Mouse (Mus musculus) forebrain, embryonic 11.5 days (tissue): ENCODE measurements at regions not wholly inside any gene's neighbourhood (a gene's known extent, or its start where the extent isn't known, plus 50 kb on each side); places are given as distances from the start of the nearest gene placed in this dataset.

Experiments used
- ATAC-seq: fragments of 200-750 bp; cut with Nextera tagmentation; replicated peaks from 2 replicates; pipeline ENCODE4 v1.8.0; 2017; ENCODE audit warnings: moderate TSS enrichment; ENCODE audit not compliant: low FRiP score
- DNase-seq: peaks from one replicate; pipeline ENCODE4 v3.0.0-alpha.2; 2017; ENCODE audit warnings: low spot score
- H3K27ac ChIP-seq: fragments of 300-500 bp; sonication (generic); 2 replicates; pipeline ENCODE4 v1.5.1; 2014; ENCODE audit warnings: low read depth, low read length
- H3K27me3 ChIP-seq: fragments of 300-500 bp; sonication (generic); 2 replicates; pipeline ENCODE4 v1.6.1; 2014; ENCODE audit warnings: mild to moderate bottlenecking, low read length, mixed read lengths; ENCODE audit not compliant: control insufficient read depth, insufficient read depth
- H3K36me3 ChIP-seq: fragments of 300-500 bp; sonication (generic); 2 replicates; pipeline ENCODE4 v1.6.1; 2014; ENCODE audit warnings: mild to moderate bottlenecking, low read length, moderate library complexity, mixed read lengths; ENCODE audit not compliant: control insufficient read depth, insufficient read depth
- H3K4me1 ChIP-seq: fragments of 300-500 bp; sonication (generic); replicated peaks from 2 replicates; pipeline ENCODE4 v1.6.1; 2014; ENCODE audit warnings: low read length, mixed read lengths; ENCODE audit not compliant: control insufficient read depth, insufficient read depth
- H3K4me2 ChIP-seq: fragments of 300-500 bp; sonication (generic); 2 replicates; pipeline ENCODE4 v1.6.1; 2014; ENCODE audit warnings: low read depth, mild to moderate bottlenecking, low read length, moderate library complexity, mixed read lengths; ENCODE audit not compliant: severe bottlenecking
- H3K4me3 ChIP-seq: fragments of 300-500 bp; sonication (generic); 2 replicates; pipeline ENCODE4 v1.5.1; 2014; ENCODE audit warnings: low read depth, low read length
- H3K9ac ChIP-seq: fragments of 300-500 bp; sonication (generic); 2 replicates; pipeline ENCODE4 v1.6.1; 2014; ENCODE audit warnings: low read length
- H3K9me3 ChIP-seq: fragments of 300-500 bp; sonication (generic); 2 replicates; pipeline ENCODE4 v1.6.1; 2016; ENCODE audit warnings: low read length, mixed read lengths; ENCODE audit not compliant: control insufficient read depth
- WGBS: fragments of 180-500 bp; shearing (Covaris S2); extraction: QIAGEN DNeasy Blood & Tissue Kit; methylation state at CpG from one replicate; pipeline ENCODE4 v1.1.7; 2014; 5-methylcytosine and 5-hydroxymethylcytosine counted together

DNA sequence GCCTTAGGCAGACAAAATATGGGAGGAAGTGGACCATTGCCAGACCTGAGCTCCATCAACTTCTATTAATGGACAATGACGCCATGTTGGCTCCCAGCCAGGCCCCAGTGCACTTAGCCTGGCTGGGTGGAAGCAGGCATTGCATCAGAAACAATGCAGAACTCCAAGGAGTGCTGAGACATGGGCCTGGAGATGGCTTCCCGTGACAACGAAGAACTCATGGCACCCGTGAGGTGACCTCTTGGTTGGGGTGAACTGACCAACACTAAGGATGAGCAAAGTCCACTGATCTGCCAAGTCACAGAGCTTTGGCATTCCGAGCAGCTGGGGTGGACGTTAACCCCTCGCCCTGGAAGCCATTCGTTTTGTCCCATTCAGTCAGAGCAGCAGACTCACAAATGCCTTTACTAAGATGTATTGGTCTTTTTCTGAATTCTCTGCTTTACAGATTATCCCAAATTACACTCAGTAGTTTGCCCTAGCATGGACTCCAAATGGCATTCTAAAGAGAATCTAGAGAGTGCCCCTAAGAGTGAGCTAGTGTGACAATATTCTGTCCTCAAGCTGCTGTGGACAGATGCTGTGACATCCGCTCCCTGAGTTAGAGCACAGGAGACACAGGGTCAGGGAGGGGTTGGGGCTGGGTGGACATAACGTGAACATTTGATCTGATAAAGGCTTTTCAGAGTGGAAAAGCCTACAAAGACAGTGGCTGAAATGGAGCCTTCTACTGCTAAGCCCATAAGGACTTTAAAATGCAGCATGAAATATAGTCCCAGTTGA lies 108.8 kb downstream of the Snx18 start:
- Histone ChIP-seq H3K4me1 (no peaks in the 10 kb centered on the region), H3K4me2 (no peak overlapping the region), H3K4me3 (no peak overlapping the region), H3K27ac (no peak overlapping the region), H3K9me3 (no peaks in the 10 kb centered on the region), H3K36me3 (no peaks in the 10 kb centered on the region), H3K9ac (no peak overlapping the region), H3K27me3 (no peaks in the 10 kb centered on the region)
- DNase-seq (no peak), ATAC-seq (no peak)
- WGBS, result 86% methylated on average over 10 of the region's 10 CpGs

DNA sequence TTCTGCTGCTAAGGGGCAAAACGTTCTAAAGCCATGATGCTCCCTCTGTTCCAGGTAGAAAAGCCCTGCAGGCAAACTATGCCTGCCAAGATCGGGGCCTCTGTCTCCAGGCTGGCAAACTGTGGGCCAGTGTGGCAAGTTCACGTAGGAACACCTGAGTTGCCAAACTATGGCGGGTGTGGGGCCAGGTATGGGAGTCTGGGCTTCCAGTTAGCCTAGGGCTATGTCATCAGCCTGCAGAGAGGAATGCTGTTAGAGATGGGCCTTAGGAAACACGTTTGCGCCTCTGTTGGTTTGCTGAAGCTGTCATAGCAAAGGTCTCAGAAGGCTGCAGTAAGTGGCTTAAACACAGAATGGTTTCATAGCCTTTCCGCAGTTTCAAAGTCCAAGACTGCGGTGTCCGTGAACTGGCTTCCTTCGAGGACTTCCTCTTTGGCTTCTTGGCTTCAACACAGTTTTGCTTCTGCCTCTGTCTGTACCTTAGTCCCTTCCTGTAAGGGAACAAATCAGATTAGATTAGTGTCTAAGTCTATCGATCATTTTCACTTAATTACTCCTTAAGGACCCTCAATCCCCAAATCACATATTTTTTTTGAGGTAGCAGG lies 110.1 kb downstream of the Snx18 start:
- Histone ChIP-seq H3K4me3 (no peak overlapping the region), H3K4me2 (no peak overlapping the region), H3K27ac (no peak overlapping the region), H3K36me3 (no peaks in the 10 kb centered on the region), H3K27me3 (no peaks in the 10 kb centered on the region), H3K9ac (no peak overlapping the region), H3K4me1 (no peaks in the 10 kb centered on the region), H3K9me3 (no peaks in the 10 kb centered on the region)
- DNase-seq (no peak), ATAC-seq (no peak)
- 89% methylated on average over 11 of the region's 11 CpGs for WGBS

DNA sequence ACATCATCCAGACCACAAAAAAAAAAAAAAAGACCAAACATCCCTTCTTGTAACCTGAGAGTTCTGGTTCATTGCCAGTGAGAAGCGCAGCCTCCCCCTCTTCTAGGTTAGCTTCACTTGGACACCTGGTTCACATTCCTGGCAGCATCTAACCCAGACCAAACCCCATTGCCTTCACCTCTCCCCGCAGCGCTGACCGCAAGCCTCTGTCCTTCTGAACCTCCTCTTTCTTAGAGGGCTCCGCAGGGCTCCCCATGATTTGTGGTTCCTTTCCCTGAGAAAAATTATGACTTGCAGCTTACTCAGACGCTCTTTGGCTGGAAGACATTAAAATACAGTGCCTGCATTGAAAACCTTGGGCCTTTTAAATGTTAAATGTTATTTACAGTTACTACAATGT lies 115.8 kb downstream of the Snx18 start:
- Histone ChIP-seq H3K27ac (no peak overlapping the region), H3K4me2 (no peak overlapping the region), H3K4me3 (no peak overlapping the region), H3K9ac (no peak overlapping the region), H3K4me1 (no peaks in the 10 kb centered on the region), H3K9me3 (no peaks in the 10 kb centered on the region), H3K27me3 (no peaks in the 10 kb centered on the region), H3K36me3 (no peaks in the 10 kb centered on the region)
- WGBS, result 91% methylated on average over 6 of the region's 6 CpGs
- DNase-seq (no peak), ATAC-seq (no peak)

DNA sequence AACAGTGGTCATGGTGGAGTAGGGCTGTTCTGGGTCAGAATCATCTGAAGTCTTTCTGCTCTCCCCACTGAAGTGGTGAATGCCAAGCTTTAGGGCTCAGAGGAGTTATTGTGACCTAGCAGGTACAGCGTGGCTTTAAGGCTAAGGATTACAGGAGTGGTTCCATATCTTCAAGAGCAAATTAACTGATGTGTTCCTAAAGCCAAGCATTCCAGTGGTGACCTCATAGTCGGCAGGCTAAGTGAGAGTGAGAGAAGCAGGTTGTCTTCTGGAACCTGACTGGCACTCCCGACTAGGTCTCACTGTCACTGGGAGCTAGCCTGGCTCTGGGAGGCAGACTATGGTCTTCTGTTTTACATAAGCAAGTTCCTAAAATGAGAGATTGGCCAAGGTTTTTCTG lies 116.3 kb downstream of the Snx18 start:
- WGBS, result 85% methylated on average over 3 of the region's 3 CpGs
- Histone ChIP-seq H3K9me3 (no peaks in the 10 kb centered on the region), H3K27me3 (no peaks in the 10 kb centered on the region), H3K36me3 (no peaks in the 10 kb centered on the region), H3K27ac (no peak overlapping the region), H3K4me1 (no peaks in the 10 kb centered on the region), H3K4me3 (no peak overlapping the region), H3K4me2 (no peak overlapping the region), H3K9ac (no peak overlapping the region)
- no peak for ATAC-seq
- no peak for DNase-seq

DNA sequence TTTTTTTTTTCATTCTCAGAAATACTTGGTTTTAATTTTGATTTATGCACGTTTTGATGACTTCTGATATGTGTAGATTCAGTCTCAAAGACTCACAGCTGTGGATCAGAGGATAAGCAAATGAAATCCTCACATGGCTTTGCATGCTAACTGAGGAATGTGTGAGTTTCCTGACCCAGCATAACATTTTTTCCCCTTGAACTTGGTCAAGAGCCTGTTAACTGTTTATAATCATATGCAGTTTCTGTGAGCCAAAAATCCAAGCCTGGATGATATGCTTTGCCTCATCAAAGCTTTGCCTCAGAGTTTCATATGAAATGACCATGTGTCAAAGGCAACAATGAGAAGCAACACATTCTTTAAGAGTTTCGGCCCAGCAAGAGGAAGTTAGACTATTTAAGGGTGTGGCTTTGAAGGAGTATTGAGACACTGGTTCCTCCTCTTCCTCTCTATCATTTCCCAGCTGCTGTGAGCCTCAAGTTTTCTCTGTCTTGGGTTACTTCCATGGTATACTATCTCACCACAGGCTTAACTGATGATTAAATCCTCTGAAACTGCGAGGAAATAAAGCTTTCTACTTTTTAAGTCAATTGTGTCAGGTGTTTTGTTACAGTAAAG lies 117.9 kb downstream of the Snx18 start:
- H3K36me3 ChIP-seq, result no peaks in the 10 kb centered on the region
- H3K4me1 ChIP-seq, result no peaks in the 10 kb centered on the region
- no peak overlapping the region for H3K27ac ChIP-seq
- H3K4me3 ChIP-seq, result no peak overlapping the region
- DNase-seq (no peak), ATAC-seq (no peak)
- H3K27me3 ChIP-seq, result no peaks in the 10 kb centered on the region
- H3K4me2 ChIP-seq, result no peak overlapping the region
- 83% methylated on average over 3 of the region's 3 CpGs for WGBS
- H3K9me3 ChIP-seq, result no peaks in the 10 kb centered on the region
- H3K9ac ChIP-seq, result no peak overlapping the region

DNA sequence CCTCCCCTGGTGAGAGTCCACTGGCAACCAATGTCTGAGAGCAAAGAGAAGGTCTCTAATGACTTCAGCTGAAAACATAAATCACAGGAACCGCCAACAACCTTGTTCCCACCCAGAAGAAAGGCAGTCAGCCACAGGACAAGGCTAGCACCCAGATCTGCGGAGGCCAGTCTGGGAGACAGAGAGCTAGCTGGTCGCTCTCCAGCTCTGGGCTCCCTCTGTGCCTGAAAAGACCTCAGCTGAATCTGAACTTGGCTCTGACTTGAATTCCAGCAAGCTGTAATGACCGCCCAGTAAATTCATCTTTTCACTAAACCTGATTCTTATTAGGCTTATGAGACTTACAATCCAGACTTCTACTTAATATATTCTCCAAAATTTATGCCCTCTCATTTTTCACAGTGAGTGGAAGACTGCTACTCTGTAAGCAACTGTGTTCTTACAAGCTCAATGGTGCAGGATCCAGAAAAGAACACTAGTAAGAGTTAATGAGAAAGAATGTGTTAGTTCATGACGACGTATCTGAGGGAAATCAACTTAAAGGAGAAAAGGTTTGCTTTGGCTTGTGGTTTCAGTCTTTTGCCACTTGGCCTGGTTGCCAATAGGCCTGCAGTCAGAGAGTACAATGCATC lies 119.2 kb downstream of the Snx18 start:
- no peaks in the 10 kb centered on the region for H3K9me3 ChIP-seq
- ATAC-seq, result no peak

DNA sequence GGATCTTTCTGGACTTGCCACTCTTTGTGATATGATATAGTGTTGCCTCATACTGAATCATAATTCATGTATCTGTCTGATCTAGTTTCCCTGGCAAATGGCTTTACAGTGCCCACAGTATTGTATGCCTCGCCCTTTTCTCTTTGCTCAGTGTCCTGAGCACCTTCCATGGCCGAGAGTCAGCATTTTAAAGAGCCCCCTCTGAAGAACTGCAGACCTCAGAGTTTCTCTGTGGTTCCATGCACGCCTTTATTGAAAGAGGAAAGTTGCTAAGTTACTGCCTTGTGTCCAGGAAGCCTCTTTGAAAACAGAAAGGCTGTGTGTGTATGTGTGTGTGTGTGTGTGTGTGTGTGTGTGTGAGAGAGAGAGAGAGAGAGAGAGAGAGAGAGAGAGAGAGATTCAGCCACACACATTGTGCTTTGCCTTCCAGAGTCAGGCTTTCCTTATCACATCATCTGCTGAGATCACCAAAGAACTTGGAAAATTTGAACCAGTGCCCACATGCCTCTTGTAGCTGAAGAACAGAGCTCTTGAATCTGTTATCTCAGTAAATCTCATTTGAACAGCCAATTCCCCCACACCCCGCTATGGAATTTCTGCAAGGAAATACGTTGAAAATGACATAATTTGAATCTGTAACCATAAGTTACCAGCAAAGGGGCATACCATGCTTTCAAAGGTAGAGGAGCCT lies 122.6 kb downstream of the Snx18 start:
- no peak for ATAC-seq
- no peak for DNase-seq
- WGBS, result 81% methylated on average over 5 of the region's 5 CpGs
- Histone ChIP-seq H3K4me3 (no peak overlapping the region), H3K4me2 (no peak overlapping the region), H3K4me1 (no peaks in the 10 kb centered on the region), H3K27ac (no peak overlapping the region), H3K9me3 (no peaks in the 10 kb centered on the region), H3K36me3 (no peaks in the 10 kb centered on the region), H3K9ac (no peak overlapping the region), H3K27me3 (no peaks in the 10 kb centered on the region)

More for the DNA sequence above, 119.2 kb downstream of the Snx18 start:
- no peaks in the 10 kb centered on the region for H3K36me3 ChIP-seq
- H3K4me3 ChIP-seq, result no peak overlapping the region
- no peak overlapping the region for H3K9ac ChIP-seq
- WGBS, result 91% methylated on average over 6 of the region's 6 CpGs
- H3K4me2 ChIP-seq, result no peak overlapping the region
- no peak overlapping the region for H3K27ac ChIP-seq
- no peak for DNase-seq
- no peaks in the 10 kb centered on the region for H3K27me3 ChIP-seq
- no peaks in the 10 kb centered on the region for H3K4me1 ChIP-seq

DNA sequence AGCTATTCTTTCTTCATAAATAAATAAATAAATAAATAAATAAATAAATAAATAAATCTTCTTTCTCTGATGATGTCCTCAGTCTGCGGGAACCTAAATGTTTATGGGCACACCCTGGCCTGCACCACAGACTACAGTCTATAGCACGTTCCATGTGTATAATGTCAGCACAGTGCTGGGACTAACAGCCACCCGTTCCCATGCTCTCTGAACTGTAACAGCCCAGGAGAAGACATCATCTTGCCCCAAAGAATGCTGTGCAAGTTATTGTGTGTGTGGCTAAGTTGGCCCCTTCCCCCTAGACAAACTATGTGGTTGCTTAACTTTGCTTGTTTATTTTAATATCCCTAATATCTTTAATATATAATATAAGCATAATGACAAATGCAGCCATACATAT lies 123.2 kb downstream of the Snx18 start:
- no peak overlapping the region for H3K9ac ChIP-seq
- no peak overlapping the region for H3K4me2 ChIP-seq
- no peaks in the 10 kb centered on the region for H3K9me3 ChIP-seq
- DNase-seq (no peak), ATAC-seq (no peak)
- no peaks in the 10 kb centered on the region for H3K27me3 ChIP-seq
- no peak overlapping the region for H3K27ac ChIP-seq
- 91% methylated on average over 3 of the region's 3 CpGs for WGBS
- H3K4me3 ChIP-seq, result no peak overlapping the region
- no peaks in the 10 kb centered on the region for H3K36me3 ChIP-seq
- no peaks in the 10 kb centered on the region for H3K4me1 ChIP-seq
